Mouse (Mus musculus) heart, postnatal 0 days (tissue): ENCODE measurements at regions not wholly inside any gene's neighbourhood (a gene's known extent, or its start where the extent isn't known, plus 50 kb on each side); places are given as distances from the start of the nearest gene placed in this dataset.

Experiments used
- ATAC-seq: fragments of 200-750 bp; cut with Nextera tagmentation; 2 replicates; pipeline ENCODE4 v1.8.0; 2017; ENCODE audit warnings: low read depth, moderate number of reproducible peaks, moderate library complexity; ENCODE audit not compliant: insufficient read depth
- DNase-seq: peaks from one replicate; pipeline ENCODE4 v3.0.0-alpha.2; 2016; ENCODE audit warnings: low spot score
- H3K27ac ChIP-seq: fragments of 300-500 bp; sonication (generic); 2 replicates; pipeline ENCODE4 v1.5.1; 2014; ENCODE audit warnings: low read depth, mild to moderate bottlenecking
- H3K27me3 ChIP-seq: fragments of 300-500 bp; sonication (generic); 2 replicates; pipeline ENCODE4 v1.6.1; 2014; ENCODE audit warnings: low read length, mixed read lengths; ENCODE audit not compliant: control insufficient read depth, insufficient read depth
- H3K36me3 ChIP-seq: fragments of 300-500 bp; sonication (generic); replicated peaks from 2 replicates; pipeline ENCODE4 v1.6.1; 2014; ENCODE audit warnings: low read length, mixed read lengths; ENCODE audit not compliant: control insufficient read depth, insufficient read depth
- H3K4me1 ChIP-seq: fragments of 300-500 bp; sonication (generic); 2 replicates; pipeline ENCODE4 v1.6.1; 2014; ENCODE audit warnings: antibody characterized with exemption; ENCODE audit not compliant: control insufficient read depth, insufficient read depth
- H3K4me2 ChIP-seq: fragments of 300-500 bp; sonication (generic); 2 replicates; pipeline ENCODE4 v1.6.1; 2014; ENCODE audit warnings: low read depth, mild to moderate bottlenecking, low read length, moderate library complexity
- H3K4me3 ChIP-seq: fragments of 300-500 bp; sonication (generic); 2 replicates; pipeline ENCODE4 v1.5.1; 2014; ENCODE audit warnings: low read depth, low read length
- H3K9ac ChIP-seq: fragments of 300-500 bp; sonication (generic); replicated peaks from 2 replicates; pipeline ENCODE4 v1.6.1; 2014; ENCODE audit warnings: low read depth, low read length, mixed read lengths
- H3K9me3 ChIP-seq: fragments of 300-500 bp; sonication (generic); replicated peaks from 2 replicates; pipeline ENCODE4 v1.6.1; 2016; ENCODE audit warnings: low read length; ENCODE audit not compliant: control insufficient read depth
- CTCF ChIP-seq: IDR thresholded peaks from 2 replicates; pipeline ENCODE4 v1.5.1; 2016; ENCODE audit warnings: antibody characterized with exemption, control low read depth, low read depth
- EP300 ChIP-seq: IDR thresholded peaks from 2 replicates; pipeline ENCODE4 v1.6.1; 2016; ENCODE audit warnings: antibody characterized with exemption, low read depth
- WGBS: fragments of 180-500 bp; shearing (Covaris S2); extraction: QIAGEN DNeasy Blood & Tissue Kit; methylation state at CpG from one replicate; pipeline ENCODE4 v1.1.7; 2014; 5-methylcytosine and 5-hydroxymethylcytosine counted together

- 81% methylated on average over 6 of the region's 6 CpGs for WGBS
These were observed 569.7 kb upstream of the Dmac1 start for GRCm38 (mm10) chr4:75847675-75848385.

GRCm38 (mm10) chr4:75845021-75845420 lies 566.9 kb upstream of the Dmac1 start:
- peak; percentile 86 for ATAC-seq
- Histone ChIP-seq H3K9ac (no peak overlapping the region), H3K27ac (peak overlapping the region; percentile 43), H3K4me3 (no peak overlapping the region), H3K36me3 (no peaks in the 10 kb centered on the region), H3K27me3 (no peaks in the 10 kb centered on the region), H3K9me3 (no peaks in the 10 kb centered on the region), H3K4me1 (no peaks in the 10 kb centered on the region; the same call in 1 of the 2 replicates), H3K4me2 (no peak overlapping the region)
- 16% methylated on average over 3 of the region's 3 CpGs for WGBS
- TF ChIP-seq CTCF (no peak), EP300 (peak; percentile 79; the same call in 1 of the 2 replicates)
- peak; percentile 18 for DNase-seq

More at GRCm38 (mm10) chr4:75847675-75848385, 569.7 kb upstream of the Dmac1 start:
- DNase-seq: no peak
- Histone ChIP-seq H3K27ac (no peak overlapping the region), H3K9ac (no peak overlapping the region), H3K4me3 (no peak overlapping the region), H3K27me3 (no peaks in the 10 kb centered on the region), H3K9me3 (no peaks in the 10 kb centered on the region), H3K36me3 (no peaks in the 10 kb centered on the region), H3K4me1 (no peaks in the 10 kb centered on the region; the same call in 1 of the 2 replicates), H3K4me2 (no peak overlapping the region)
- no peak for TF ChIP-seq EP300
- no peak for TF ChIP-seq CTCF
- ATAC-seq: no peak

- DNase-seq: no peak
- no peak overlapping the region for H3K4me3 ChIP-seq
- no peaks in the 10 kb centered on the region for H3K27me3 ChIP-seq
- no peaks in the 10 kb centered on the region for H3K36me3 ChIP-seq
- H3K4me2 ChIP-seq: no peak overlapping the region
- H3K9me3 ChIP-seq: no peaks in the 10 kb centered on the region
- H3K27ac ChIP-seq: no peak overlapping the region
- ATAC-seq: no peak
- H3K4me1 ChIP-seq: no peaks in the 10 kb centered on the region
- no peak overlapping the region for H3K9ac ChIP-seq
- TF ChIP-seq EP300: no peak
- TF ChIP-seq CTCF: no peak
- 63% methylated on average over 4 of the region's 4 CpGs for WGBS
These were observed 560.5 kb upstream of the Dmac1 start for GRCm38 (mm10) chr4:75838619-75839018.

- Histone ChIP-seq H3K4me1 (no peaks in the 10 kb centered on the region), H3K36me3 (no peaks in the 10 kb centered on the region), H3K9me3 (no peaks in the 10 kb centered on the region), H3K9ac (no peak overlapping the region), H3K4me2 (no peak overlapping the region), H3K4me3 (no peak overlapping the region), H3K27me3 (no peaks in the 10 kb centered on the region), H3K27ac (no peak overlapping the region)
- DNase-seq (no peak), ATAC-seq (no peak)
- TF ChIP-seq EP300: no peak
- no peak for TF ChIP-seq CTCF
- WGBS: 34% methylated on average over 3 of the region's 3 CpGs
These were observed 549.1 kb upstream of the Dmac1 start for GRCm38 (mm10) chr4:75827082-75827711.

GRCm38 (mm10) chr4:75819193-75819603 lies 541.1 kb upstream of the Dmac1 start:
- WGBS: 41% methylated on average over 2 of the region's 2 CpGs
- DNase-seq (no peak), ATAC-seq (no peak)
- TF ChIP-seq EP300 (no peak), CTCF (no peak)
- no peak overlapping the region for H3K27ac ChIP-seq
- H3K36me3 ChIP-seq: no peaks in the 10 kb centered on the region
- no peak overlapping the region for H3K4me2 ChIP-seq
- H3K4me1 ChIP-seq: no peaks in the 10 kb centered on the region
- no peaks in the 10 kb centered on the region for H3K9me3 ChIP-seq
- H3K4me3 ChIP-seq: no peak overlapping the region
- no peaks in the 10 kb centered on the region for H3K27me3 ChIP-seq
- no peak overlapping the region for H3K9ac ChIP-seq

GRCm38 (mm10) chr4:75816026-75816425 lies 537.9 kb upstream of the Dmac1 start:
- no peak for DNase-seq
- no peaks in the 10 kb centered on the region for H3K9me3 ChIP-seq
- H3K4me2 ChIP-seq: no peak overlapping the region
- no peaks in the 10 kb centered on the region for H3K36me3 ChIP-seq
- no peak overlapping the region for H3K9ac ChIP-seq
- H3K27ac ChIP-seq: no peak overlapping the region
- TF ChIP-seq EP300 (no peak), CTCF (no peak)
- WGBS: 81% methylated on average over 4 of the region's 4 CpGs
- H3K4me3 ChIP-seq: no peak overlapping the region
- no peaks in the 10 kb centered on the region for H3K4me1 ChIP-seq
- no peaks in the 10 kb centered on the region for H3K27me3 ChIP-seq
- no peak for ATAC-seq
